Mouse (Mus musculus): ENCODE measurements at regions not wholly inside any gene's neighbourhood (a gene's known extent, or its start where the extent isn't known, plus 50 kb on each side); places are given as distances from the start of the nearest gene placed in this dataset.
A peak's percentile ranks its signal among the peaks of the same experiment; 100 is the strongest.

- no peak for DNase-seq
These were observed 56.8 kb downstream of the Odc1 start for GRCm38 (mm10) chr12:17601245-17602023.

- no peak for DNase-seq
These were observed 59.0 kb downstream of the Odc1 start for GRCm38 (mm10) chr12:17603576-17603975.

- DNase-seq = no peak
These were observed 65.8 kb downstream of the Odc1 start for GRCm38 (mm10) chr12:17610384-17610783.

DNA sequence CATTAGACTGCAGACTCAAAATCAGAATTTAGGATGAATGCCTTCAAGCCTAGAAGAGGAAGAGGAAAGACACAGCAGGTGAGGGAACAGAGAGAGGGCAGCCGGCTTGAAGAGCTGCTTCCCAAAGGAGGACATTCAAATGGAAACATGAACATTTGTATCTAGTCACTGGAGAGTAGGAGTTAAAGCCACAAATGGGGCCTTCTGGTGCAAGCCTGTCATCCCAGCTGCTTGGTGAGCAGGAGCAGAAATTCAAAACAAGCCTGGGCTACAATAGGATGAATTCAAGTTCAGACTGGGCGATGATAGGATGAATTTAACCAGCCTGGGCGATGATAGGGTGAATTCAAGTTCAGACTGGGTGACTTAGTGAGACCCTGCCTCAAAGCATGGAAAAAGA, 67.4 kb downstream of the Odc1 start:
- DNase-seq = no peak

GRCm38 (mm10) chr12:17618300-17618699, 72.4 kb upstream of the Hpcal1 start:
- DNase-seq = no peak

GRCm38 (mm10) chr12:17620226-17620625, 70.4 kb upstream of the Hpcal1 start:
- peak in 1 of 2 experiments; percentile 38 for DNase-seq

DNA sequence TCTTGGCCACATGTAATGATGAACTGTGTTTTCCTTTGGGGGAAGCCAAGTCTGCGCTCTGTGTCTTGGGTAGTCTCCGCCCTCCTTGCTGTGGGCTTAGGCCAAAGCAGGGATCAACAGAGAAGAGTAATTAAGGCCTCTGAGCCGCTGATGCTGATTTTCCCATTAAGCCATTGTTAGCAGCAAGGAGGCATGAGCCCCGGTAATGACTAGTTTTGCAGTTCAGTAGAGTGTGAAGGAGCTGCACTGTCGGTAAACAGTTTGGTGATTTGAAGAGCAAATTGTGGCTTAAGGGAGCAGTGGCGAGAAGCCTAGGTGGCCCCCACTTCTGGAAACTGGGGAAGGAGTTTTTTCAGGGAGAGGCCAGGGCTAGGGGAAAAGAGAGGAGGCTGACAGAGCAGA, 69.2 kb upstream of the Hpcal1 start:
- DNase-seq = peak; percentile 16 to 51

GRCm38 (mm10) chr12:17622509-17623005, 68.1 kb upstream of the Hpcal1 start:
- no peak for DNase-seq

- no peak for DNase-seq
These were observed 64.6 kb upstream of the Hpcal1 start for GRCm38 (mm10) chr12:17626043-17626442.

DNA sequence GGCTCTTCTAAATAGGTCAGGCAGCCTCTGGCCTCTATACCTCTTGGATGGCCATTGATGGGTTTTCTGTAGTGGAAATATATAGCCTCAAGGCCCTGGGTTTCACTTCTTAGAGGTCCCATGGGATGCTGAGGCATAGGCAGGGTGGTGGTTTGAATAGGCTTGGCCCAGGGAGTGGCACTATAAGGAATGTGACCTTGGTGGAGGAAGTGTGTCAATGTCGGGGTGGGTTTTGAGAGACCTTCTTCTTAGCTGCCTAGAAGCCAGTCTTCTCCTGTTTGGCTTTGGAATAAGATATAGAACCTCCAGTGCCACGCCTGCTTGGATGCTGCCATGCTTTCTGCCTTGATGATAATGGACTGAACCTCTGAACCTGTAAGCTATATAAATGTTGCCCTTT, 59.5 kb upstream of the Hpcal1 start:
- no peak for DNase-seq

- no peak for DNase-seq
These were observed 54.5 kb upstream of the Hpcal1 start for GRCm38 (mm10) chr12:17636146-17636545.

- no peak for DNase-seq
These were observed 54.1 kb upstream of the Hpcal1 start for GRCm38 (mm10) chr12:17636590-17636989.
